10 mouse cellular contexts compared by ENCODE assay signal in genomic region chr1:156003201-156003935, GRCm38 (mm10). TPM values are rescaled to one million over a fixed set of nuclear protein-coding genes. Genes with fewer than 3 reads are reported as not detected.
A peak's percentile ranks its signal among the peaks of the same experiment; 100 is the strongest.
DNase-seq lines count a peak whose midpoint lies in the region; ATAC-seq lines count a peak whose summit lies in the region.
"Had no signal": no experiment of that assay in that cellular context is flagged by ENCODE, and none has a peak within 500 bp of the region (broad histone marks: within the 10 kb centered on the region; RNA-seq: fewer than 3 reads in every experiment).

No protein-coding gene starts in this region.

- WGBS in liver, embryonic 15.5 days (ENCODE audit: insufficient replicate concordance): 84% methylated on average over 7 of the region's 7 CpGs
- 81% methylated on average over 7 of the region's 7 CpGs for WGBS in midbrain, embryonic 15.5 days

- H3K27me3 ChIP-seq in liver, embryonic 15.5 days: no peaks in the 10 kb centered on the region
- H3K27me3 ChIP-seq in midbrain, embryonic 15.5 days (replicated peaks): no peaks in the 10 kb centered on the region
- H3K27me3 ChIP-seq: CH12.LX had no signal

- no peak overlapping the region for H3K4me2 ChIP-seq in liver, embryonic 15.5 days
- H3K4me2 ChIP-seq in midbrain, embryonic 15.5 days: no peak overlapping the region

- peak; percentile 28; the same call in 1 of the 2 replicates for ATAC-seq in liver, embryonic 15.5 days (ENCODE audit: insufficient read depth)
- ATAC-seq in activated CD4-positive, CD25-positive, alpha-beta regulatory T cell, adult 4 months: no peak
- ATAC-seq in erythroid progenitor cell, adult 5-6 weeks (replicated peaks; ENCODE audit: low FRiP score, poor library complexity, severe bottlenecking): no peak
- no peak for ATAC-seq in midbrain, embryonic 15.5 days (replicated peaks)

- peaks cover 42% of the 10 kb centered on the region for H3K36me3 ChIP-seq in liver, embryonic 15.5 days (replicated peaks)
- H3K36me3 ChIP-seq in midbrain, embryonic 15.5 days (replicated peaks): peaks cover 15% of the 10 kb centered on the region; the same call in 1 of the 2 replicates

- H3K4me3 ChIP-seq in liver, embryonic 15.5 days (replicated peaks): no peak overlapping the region
- no peak overlapping the region for H3K4me3 ChIP-seq in midbrain, embryonic 15.5 days

- 0 out of 2 replicates have a peak, but pooled peaks cover 3% of the 10 kb centered on the region for H3K4me1 ChIP-seq in liver, embryonic 15.5 days (replicated peaks)
- no peaks in the 10 kb centered on the region for H3K4me1 ChIP-seq in midbrain, embryonic 15.5 days

- peak; percentile 41 for DNase-seq in gastrocnemius, postnatal 14 days
- no peak for DNase-seq in gastrocnemius, postnatal 25 days
- DNase-seq in 3134 (ENCODE audit: extremely low read depth, insufficient read length, low spot score): peak; percentile 10
- peak; percentile 72 for DNase-seq in adrenal gland, postnatal 14 days
- DNase-seq: layer of hippocampus, postnatal 36 days had no signal

- no peak overlapping the region for H3K27ac ChIP-seq in liver, embryonic 15.5 days (replicated peaks)
- H3K27ac ChIP-seq in midbrain, embryonic 15.5 days: no peak overlapping the region

- H3K9ac ChIP-seq in liver, embryonic 15.5 days: no peak overlapping the region
- H3K9ac ChIP-seq in midbrain, embryonic 15.5 days: no peak overlapping the region

- intact Hi-C loops in gastrocnemius, postnatal 14 days (cut with DNase I; ENCODE audit: low total_unique reads): no loop called here

- no peaks in the 10 kb centered on the region for H3K9me3 ChIP-seq in liver, embryonic 15.5 days (replicated peaks)
- no peaks in the 10 kb centered on the region for H3K9me3 ChIP-seq in midbrain, embryonic 15.5 days

RNA-seq across cellular contexts. Expression of gene Cep350, which starts 30.3 kb away (rescaled TPM):
- total RNA-seq in gastrocnemius, postnatal 14 days (2021): 10 to 100 TPM; 28.5 to 33.1 TPM
- total RNA-seq in gastrocnemius, postnatal 25 days (2021): 10 to 100 TPM; 30.7 to 32.1 TPM
- 33.6 and 39.6 TPM in 2 replicates for total RNA-seq in adrenal gland, postnatal 14 days (2021)
- polyA plus RNA-seq in liver, embryonic 15.5 days (2015; fragmentation: Nextera tagmentation; extraction: Ambion mirVana): 5.9 and 6.0 TPM in 2 replicates
- 1 to 10 TPM; 9.6 to 9.7 TPM for polyA plus RNA-seq in activated CD4-positive, CD25-positive, alpha-beta regulatory T cell, adult 4 months (2017; shearing (Covaris generic))
- total RNA-seq in erythroid progenitor cell, adult 5-6 weeks (2015; ENCODE audit: low replicate concordance): 71.7 and 94.7 TPM in 2 replicates
- 92.1 and 109 TPM in 2 replicates for total RNA-seq in erythroid progenitor cell, adult 5-6 weeks (2017; ENCODE audit: low replicate concordance)
- polyA plus RNA-seq in midbrain, embryonic 15.5 days (2015; fragmentation: Nextera tagmentation; extraction: Ambion mirVana): 12.1 TPM in 2 replicates

RNA-seq across cellular contexts. Expression of gene Tor1aip2, which starts 31.8 kb away (rescaled TPM):
- total RNA-seq in gastrocnemius, postnatal 14 days (2021): 10 to 100 TPM; 49.5 to 55.4 TPM
- 10 to 100 TPM; 46.5 to 48.6 TPM for total RNA-seq in gastrocnemius, postnatal 25 days (2021)
- 113 and 124 TPM in 2 replicates for total RNA-seq in adrenal gland, postnatal 14 days (2021)
- polyA plus RNA-seq in liver, embryonic 15.5 days (2015; fragmentation: Nextera tagmentation; extraction: Ambion mirVana): 51.2 and 52.7 TPM in 2 replicates
- polyA plus RNA-seq in activated CD4-positive, CD25-positive, alpha-beta regulatory T cell, adult 4 months (2017; shearing (Covaris generic)): 10 to 100 TPM; 42.7 to 47.7 TPM
- total RNA-seq in erythroid progenitor cell, adult 5-6 weeks (2015; ENCODE audit: low replicate concordance): 119 and 138 TPM in 2 replicates
- total RNA-seq in erythroid progenitor cell, adult 5-6 weeks (2017; ENCODE audit: low replicate concordance): 128 and 132 TPM in 2 replicates
- 59.9 and 61.8 TPM in 2 replicates for polyA plus RNA-seq in midbrain, embryonic 15.5 days (2015; fragmentation: Nextera tagmentation; extraction: Ambion mirVana)

RNA-seq across cellular contexts. Expression of gene Tor1aip1, which starts 32.9 kb away (rescaled TPM):
- total RNA-seq in gastrocnemius, postnatal 14 days (2021): 10 to 100 TPM; 67.7 to 78.5 TPM
- 10 to 100 TPM; 79.8 to 91.5 TPM for total RNA-seq in gastrocnemius, postnatal 25 days (2021)
- total RNA-seq in adrenal gland, postnatal 14 days (2021): 99.0 and 101 TPM in 2 replicates
- polyA plus RNA-seq in liver, embryonic 15.5 days (2015; fragmentation: Nextera tagmentation; extraction: Ambion mirVana): 19.3 and 23.4 TPM in 2 replicates
- polyA plus RNA-seq in activated CD4-positive, CD25-positive, alpha-beta regulatory T cell, adult 4 months (2017; shearing (Covaris generic)): 100 to 1,000 TPM; 102 to 103 TPM
- 85.1 and 91.9 TPM in 2 replicates for total RNA-seq in erythroid progenitor cell, adult 5-6 weeks (2015; ENCODE audit: low replicate concordance)
- total RNA-seq in erythroid progenitor cell, adult 5-6 weeks (2017; ENCODE audit: low replicate concordance): 34.5 and 75.0 TPM in 2 replicates
- 18.8 and 19.9 TPM in 2 replicates for polyA plus RNA-seq in midbrain, embryonic 15.5 days (2015; fragmentation: Nextera tagmentation; extraction: Ambion mirVana)
